Mouse (Mus musculus) frontal cortex, postnatal 25 days (tissue): ENCODE results near the gene Cdc14a.

Experiments used
- DNase-seq, 2 experiments: peaks; one replicate each; pipeline ENCODE4 v3.0.0; 2022; ENCODE audit warnings: low spot score in 2 of 2

The Cdc14a gene

GRCm38 (mm10) chr3:116329023-116329762, 94.6 kb downstream of the Cdc14a start:
- DNase-seq: no peak

GRCm38 (mm10) chr3:116327616-116328004, 96.2 kb downstream of the Cdc14a start:
- no peak for DNase-seq

- DNase-seq: peak; percentile 71 to 91
Observed at GRCm38 (mm10) chr3:116327001-116327615, 96.7 kb downstream of the Cdc14a start.

GRCm38 (mm10) chr3:116325501-116325900, 98.3 kb downstream of the Cdc14a start:
- no peak for DNase-seq

- no peak for DNase-seq
Observed at GRCm38 (mm10) chr3:116319696-116320095, 104.1 kb downstream of the Cdc14a start.

- no peak for DNase-seq
Observed at GRCm38 (mm10) chr3:116311838-116312237, 112.0 kb downstream of the Cdc14a start.

GRCm38 (mm10) chr3:116311173-116311572, 112.7 kb downstream of the Cdc14a start:
- no peak for DNase-seq

GRCm38 (mm10) chr3:116310672-116311071, 113.2 kb downstream of the Cdc14a start:
- DNase-seq: no peak

GRCm38 (mm10) chr3:116310033-116310432, 113.8 kb downstream of the Cdc14a start:
- no peak for DNase-seq

GRCm38 (mm10) chr3:116304800-116305753, 118.8 kb downstream of the Cdc14a start:
- DNase-seq: no peak

GRCm38 (mm10) chr3:116302581-116302980, 121.3 kb downstream of the Cdc14a start:
- no peak for DNase-seq

- DNase-seq: no peak
Observed at GRCm38 (mm10) chr3:116301754-116302153, 122.1 kb downstream of the Cdc14a start.

- DNase-seq: no peak
Observed at GRCm38 (mm10) chr3:116298727-116299126, 125.1 kb downstream of the Cdc14a start.

GRCm38 (mm10) chr3:116298003-116298402, 125.8 kb downstream of the Cdc14a start:
- no peak for DNase-seq

GRCm38 (mm10) chr3:116297170-116297569, 126.7 kb downstream of the Cdc14a start:
- DNase-seq: no peak

GRCm38 (mm10) chr3:116290041-116290815, 133.6 kb downstream of the Cdc14a start:
- DNase-seq: no peak

GRCm38 (mm10) chr3:116288833-116289232, 135.0 kb downstream of the Cdc14a start:
- no peak for DNase-seq

- DNase-seq: no peak
Observed at GRCm38 (mm10) chr3:116284735-116285134, 139.1 kb downstream of the Cdc14a start.

GRCm38 (mm10) chr3:116283996-116284395, 139.8 kb downstream of the Cdc14a start:
- DNase-seq: no peak

GRCm38 (mm10) chr3:116281663-116282062, 142.2 kb downstream of the Cdc14a start:
- no peak for DNase-seq

GRCm38 (mm10) chr3:116277146-116277545, 146.7 kb downstream of the Cdc14a start:
- DNase-seq: no peak
